Mouse (Mus musculus) lung, adult 2 months (tissue): ENCODE measurements around the gene Klhdc7b.

Source experiments
- CTCF ChIP-seq: fragments of 200-500 bp; IDR thresholded peaks from 2 replicates; pipeline ENCODE4 v1.5.1; 2011; ENCODE audit warnings: mild to moderate bottlenecking, low read length, control low read depth; ENCODE audit not compliant: insufficient read depth
- POLR2A ChIP-seq: fragments of 200-500 bp; IDR thresholded peaks from 2 replicates; pipeline ENCODE4 v1.6.1; 2011; ENCODE audit warnings: low read depth, mild to moderate bottlenecking, control low read depth, low read length, borderline replicate concordance; ENCODE audit errors: extremely low read depth

DNA sequence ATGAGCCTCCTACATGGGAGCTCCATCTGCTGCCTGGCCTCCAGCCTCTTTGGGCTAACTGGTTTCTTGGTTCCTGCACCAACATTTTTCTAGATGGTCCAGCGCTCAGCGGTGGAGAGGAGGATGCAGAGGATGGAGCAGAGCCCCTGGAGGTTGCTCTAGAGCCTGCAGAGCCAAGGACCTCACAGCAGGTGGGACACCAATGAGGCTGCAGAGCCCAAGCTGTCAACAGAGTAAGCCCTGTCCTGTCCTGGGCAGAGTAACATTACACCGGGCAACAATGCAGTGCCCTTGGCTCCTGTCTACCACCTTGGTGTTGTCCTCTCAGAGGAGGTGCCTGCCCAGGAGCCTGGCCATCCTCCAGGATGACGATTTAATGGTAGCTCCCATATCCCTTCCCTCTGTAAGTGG lies 19.6 kb upstream of the Klhdc7b start:
- no peak for TF ChIP-seq POLR2A
- TF ChIP-seq CTCF, result no peak
